Mouse (Mus musculus): Measurements from ENCODE around the gene B4galt5. TPM values are rescaled to one million over a fixed set of nuclear protein-coding genes. Genes with fewer than 3 reads are reported as not detected.
A peak's percentile ranks its signal among the peaks of the same experiment; 100 is the strongest.

Gene B4galt5
- polyA plus RNA-seq, 1 experiment from 2014 or later, result 24.1 TPM

GRCm38 (mm10) chr2:167343369-167344140 lies 5.4 kb downstream of the B4galt5 start:
- whole genome bisulfite sequencing, result 62% methylated on average over 12 of the region's 12 CpGs
- TF ChIP-seq CTCF (IDR thresholded peaks at IDR 0.05; ENCODE audit: low read depth), result no peak
- H3K27me3 ChIP-seq (ENCODE audit: insufficient read depth, low read length), result no peaks in the 10 kb centered on the region
- peaks cover 4% of the 10 kb centered on the region for H3K4me1 ChIP-seq (ENCODE audit: insufficient read depth)
- DNase-seq (no peak), ATAC-seq (ENCODE audit: insufficient read depth) (no peak)
- H3K4me3 ChIP-seq (ENCODE audit: low read depth, low read length), result no peak overlapping the region
- no peak overlapping the region for H3K27ac ChIP-seq (ENCODE audit: low read depth)
- H3K36me3 ChIP-seq (ENCODE audit: insufficient read depth), result no peaks in the 10 kb centered on the region
- no peak overlapping the region for H3K4me2 ChIP-seq
- H3K9ac ChIP-seq, result 0 out of 2 replicates have a peak overlapping the region, but pooled peaks have one; percentile 2
- H3K9me3 ChIP-seq (ENCODE audit: low read depth, low read length), result no peaks in the 10 kb centered on the region

- DNase-seq (no peak), ATAC-seq (ENCODE audit: insufficient read depth) (no peak)
- H3K4me1 ChIP-seq (ENCODE audit: insufficient read depth), result peaks cover under 1% of the 10 kb centered on the region; the same call in 1 of the 2 replicates
- H3K27me3 ChIP-seq (ENCODE audit: insufficient read depth, low read length), result no peaks in the 10 kb centered on the region
- no peaks in the 10 kb centered on the region for H3K9me3 ChIP-seq (ENCODE audit: low read depth, low read length)
- no peaks in the 10 kb centered on the region for H3K36me3 ChIP-seq (ENCODE audit: insufficient read depth)
- WGBS, result 74% methylated on average over 6 of the region's 6 CpGs
- no peak overlapping the region for H3K4me3 ChIP-seq (ENCODE audit: low read depth, low read length)
- H3K4me2 ChIP-seq, result no peak overlapping the region
- no peak for TF ChIP-seq CTCF (IDR thresholded peaks at IDR 0.05; ENCODE audit: low read depth)
- H3K9ac ChIP-seq, result 0 out of 2 replicates have a peak overlapping the region, but pooled peaks have one; percentile 2
- no peak overlapping the region for H3K27ac ChIP-seq (ENCODE audit: low read depth)
Measured at GRCm38 (mm10) chr2:167342876-167343275, 6.1 kb downstream of the B4galt5 start.

DNA sequence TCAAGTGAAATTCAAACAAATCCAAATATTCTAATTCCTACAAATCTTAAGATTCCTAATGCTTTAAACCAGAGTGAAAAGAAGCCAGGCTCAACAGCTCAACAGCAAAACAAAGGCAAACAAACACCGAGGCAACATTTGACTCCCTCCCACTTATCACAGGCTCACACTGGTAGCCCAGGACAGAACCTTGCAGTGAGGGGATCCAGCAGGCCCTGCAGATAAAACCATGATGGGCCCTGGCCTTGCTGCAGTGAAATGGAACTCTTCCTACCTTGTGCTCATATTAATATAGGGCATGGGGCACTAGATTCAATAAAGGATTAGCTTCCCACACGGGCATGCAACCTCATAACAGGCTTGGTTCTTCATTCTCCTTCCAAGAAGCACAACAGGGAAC lies 11.4 kb downstream of the B4galt5 start:
- H3K27ac ChIP-seq (ENCODE audit: low read depth), result no peak overlapping the region
- TF ChIP-seq CTCF (IDR thresholded peaks at IDR 0.05; ENCODE audit: low read depth), result no peak

DNA sequence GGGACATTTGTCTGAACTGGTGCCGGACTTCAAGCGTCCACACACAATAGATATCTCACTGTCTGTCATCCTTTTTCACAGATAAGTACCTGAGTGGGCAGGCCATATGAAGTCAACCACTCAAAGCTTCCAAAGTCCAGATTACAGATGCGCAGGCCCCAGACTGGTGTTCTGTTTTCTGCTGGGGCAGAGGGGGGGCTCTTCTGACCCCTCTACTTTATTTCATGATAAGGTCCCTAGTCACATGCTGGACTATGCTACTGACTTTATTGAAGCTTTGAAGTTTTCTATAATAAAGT lies 11.8 kb downstream of the B4galt5 start:
- H3K9ac ChIP-seq, result no peak overlapping the region
- no peak overlapping the region for H3K4me3 ChIP-seq (ENCODE audit: low read depth, low read length)
- H3K9me3 ChIP-seq (ENCODE audit: low read depth, low read length), result no peaks in the 10 kb centered on the region
- H3K27ac ChIP-seq (ENCODE audit: low read depth), result peak overlapping the region; percentile 42; the same call in 1 of the 2 replicates
- TF ChIP-seq CTCF (IDR thresholded peaks at IDR 0.05; ENCODE audit: low read depth), result no peak
- peaks cover 15% of the 10 kb centered on the region for H3K4me1 ChIP-seq (ENCODE audit: insufficient read depth)
- H3K27me3 ChIP-seq (ENCODE audit: insufficient read depth, low read length), result no peaks in the 10 kb centered on the region
- 34% methylated on average over 3 of the region's 3 CpGs for WGBS
- H3K36me3 ChIP-seq (ENCODE audit: insufficient read depth), result no peaks in the 10 kb centered on the region
- ATAC-seq (ENCODE audit: insufficient read depth) (no peak; the same call in 1 of the 2 replicates), DNase-seq (no peak)
- no peak overlapping the region for H3K4me2 ChIP-seq

More for the DNA sequence above, 11.4 kb downstream of the B4galt5 start:
- peaks cover 15% of the 10 kb centered on the region for H3K4me1 ChIP-seq (ENCODE audit: insufficient read depth)
- no peaks in the 10 kb centered on the region for H3K36me3 ChIP-seq (ENCODE audit: insufficient read depth)
- no peaks in the 10 kb centered on the region for H3K9me3 ChIP-seq (ENCODE audit: low read depth, low read length)
- ATAC-seq (ENCODE audit: insufficient read depth), result no peak
- no peaks in the 10 kb centered on the region for H3K27me3 ChIP-seq (ENCODE audit: insufficient read depth, low read length)
- 43% methylated on average over 2 of the region's 2 CpGs for WGBS
- H3K4me2 ChIP-seq, result no peak overlapping the region
- DNase-seq, result no peak
- no peak overlapping the region for H3K9ac ChIP-seq
- H3K4me3 ChIP-seq (ENCODE audit: low read depth, low read length), result no peak overlapping the region

- ATAC-seq (ENCODE audit: insufficient read depth) (peak; percentile 31; the same call in 1 of the 2 replicates), DNase-seq (no peak)
- H3K4me1 ChIP-seq (ENCODE audit: insufficient read depth), result peaks cover 16% of the 10 kb centered on the region
Measured at GRCm38 (mm10) chr2:167336384-167337213, 12.4 kb downstream of the B4galt5 start.

GRCm38 (mm10) chr2:167335066-167335465 lies 13.9 kb downstream of the B4galt5 start:
- no peak overlapping the region for H3K4me2 ChIP-seq
- H3K27ac ChIP-seq (ENCODE audit: low read depth), result no peak overlapping the region
- ATAC-seq (ENCODE audit: insufficient read depth), result no peak
- no peaks in the 10 kb centered on the region for H3K9me3 ChIP-seq (ENCODE audit: low read depth, low read length)
- peak; percentile 53 for DNase-seq
- H3K4me1 ChIP-seq (ENCODE audit: insufficient read depth), result peaks cover 24% of the 10 kb centered on the region
- H3K36me3 ChIP-seq (ENCODE audit: insufficient read depth), result no peaks in the 10 kb centered on the region
- H3K4me3 ChIP-seq (ENCODE audit: low read depth, low read length), result no peak overlapping the region
- H3K27me3 ChIP-seq (ENCODE audit: insufficient read depth, low read length), result no peaks in the 10 kb centered on the region
- 60% methylated on average over 9 of the region's 9 CpGs for WGBS
- no peak overlapping the region for H3K9ac ChIP-seq
- TF ChIP-seq CTCF (IDR thresholded peaks at IDR 0.05; ENCODE audit: low read depth), result no peak

More at GRCm38 (mm10) chr2:167336384-167337213, 12.4 kb downstream of the B4galt5 start:
- peak overlapping the region; percentile 42; the same call in 1 of the 2 replicates for H3K27ac ChIP-seq (ENCODE audit: low read depth)
- H3K27me3 ChIP-seq (ENCODE audit: insufficient read depth, low read length), result no peaks in the 10 kb centered on the region
- no peak overlapping the region for H3K4me2 ChIP-seq
- no peak overlapping the region for H3K9ac ChIP-seq
- no peaks in the 10 kb centered on the region for H3K9me3 ChIP-seq (ENCODE audit: low read depth, low read length)
- TF ChIP-seq CTCF (IDR thresholded peaks at IDR 0.05; ENCODE audit: low read depth), result no peak
- 53% methylated on average over 10 of the region's 10 CpGs for WGBS
- H3K36me3 ChIP-seq (ENCODE audit: insufficient read depth), result no peaks in the 10 kb centered on the region
- no peak overlapping the region for H3K4me3 ChIP-seq (ENCODE audit: low read depth, low read length)

DNA sequence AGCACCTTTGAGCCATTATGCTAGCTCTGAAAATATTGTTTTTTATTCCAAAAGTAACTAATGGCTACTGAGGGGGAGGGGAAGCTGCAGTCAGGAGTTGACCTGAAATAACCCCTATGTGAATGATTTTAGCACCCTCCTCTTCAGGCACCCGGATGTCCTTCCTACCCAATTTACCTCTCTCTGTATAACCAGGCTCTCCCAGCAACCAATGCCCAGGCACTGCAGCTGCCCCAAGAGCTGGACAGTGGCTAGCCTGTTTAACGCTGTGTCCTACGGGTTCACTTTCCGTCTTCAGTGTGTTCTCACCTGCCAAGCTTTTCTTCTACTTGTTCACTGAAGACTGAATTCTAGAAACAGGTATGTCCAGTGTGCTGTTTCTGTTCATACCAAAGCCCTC lies 14.7 kb downstream of the B4galt5 start:
- Histone ChIP-seq H3K4me2 (no peak overlapping the region), H3K9ac (no peak overlapping the region), H3K36me3 (ENCODE audit: insufficient read depth) (no peaks in the 10 kb centered on the region), H3K27ac (ENCODE audit: low read depth) (no peak overlapping the region), H3K4me3 (ENCODE audit: low read depth, low read length) (no peak overlapping the region), H3K27me3 (ENCODE audit: insufficient read depth, low read length) (no peaks in the 10 kb centered on the region), H3K9me3 (ENCODE audit: low read depth, low read length) (no peaks in the 10 kb centered on the region), H3K4me1 (ENCODE audit: insufficient read depth) (peaks cover 24% of the 10 kb centered on the region)
- ATAC-seq (ENCODE audit: insufficient read depth), result no peak
- 72% methylated on average over 4 of the region's 4 CpGs for WGBS
- TF ChIP-seq CTCF (IDR thresholded peaks at IDR 0.05; ENCODE audit: low read depth), result no peak
- no peak for DNase-seq

Data from lung, embryonic 14.5 days (tissue).